Mouse (Mus musculus) E14TG2a.4 (cell line): ENCODE measurements at regions not wholly inside any gene's neighbourhood (a gene's known extent, or its start where the extent isn't known, plus 50 kb on each side); places are given as distances from the start of the nearest gene placed in this dataset.

ENCODE experiments used
- H3K27me3 ChIP-seq: 2 replicates; pipeline ENCODE4 v1.6.1; 2014; ENCODE audit warnings: low read length, control low read depth; ENCODE audit not compliant: insufficient read depth
- H3K36me3 ChIP-seq: 2 replicates; pipeline ENCODE4 v1.6.1; 2014; ENCODE audit warnings: low read length, control low read depth; ENCODE audit not compliant: insufficient read depth
- H3K4me1 ChIP-seq: replicated peaks from 2 replicates; pipeline ENCODE4 v1.6.1; 2014; ENCODE audit warnings: low read depth, low read length, control low read depth
- H3K4me3 ChIP-seq: replicated peaks from 2 replicates; pipeline ENCODE4 v1.5.1; 2014; ENCODE audit warnings: mild to moderate bottlenecking, low read length
- H3K9me3 ChIP-seq: 2 replicates; pipeline ENCODE4 v1.6.1; 2014; ENCODE audit warnings: low read length, control low read depth
- CTCF ChIP-seq: conservative IDR thresholded peaks from 2 replicates; pipeline ENCODE4 v1.5.1; 2014; ENCODE audit warnings: low read length
- NANOG ChIP-seq: IDR thresholded peaks from 2 replicates; pipeline ENCODE4 v1.6.1; 2014; ENCODE audit warnings: borderline replicate concordance, low read length, mixed read lengths
- POU5F1 ChIP-seq: IDR thresholded peaks from 2 replicates; pipeline ENCODE4 v1.6.1; 2014; ENCODE audit warnings: low read length, borderline replicate concordance

DNA sequence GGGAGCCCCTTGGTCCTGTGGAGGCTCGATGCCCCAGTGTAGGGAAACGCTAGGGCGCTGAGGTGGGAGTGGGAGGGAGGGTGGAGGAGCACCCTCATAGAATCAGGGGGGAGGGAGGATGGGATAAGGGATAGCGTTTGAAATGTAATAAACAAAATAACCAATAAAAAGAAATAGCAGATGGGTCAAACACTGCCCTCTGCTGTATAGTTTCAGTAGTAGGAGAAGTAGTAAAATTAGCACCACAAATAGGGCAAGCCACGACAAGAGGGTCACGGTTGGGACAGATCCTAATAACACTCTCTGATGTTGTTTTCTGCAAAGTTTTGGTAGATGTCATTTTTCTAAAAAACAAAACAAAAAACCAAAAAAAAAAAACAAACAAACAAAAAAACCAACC is 131.3 kb upstream of the Atp5g3 start:
- Histone ChIP-seq H3K4me1 (no peaks in the 10 kb centered on the region), H3K36me3 (no peaks in the 10 kb centered on the region), H3K27me3 (no peaks in the 10 kb centered on the region), H3K9me3 (no peaks in the 10 kb centered on the region), H3K4me3 (no peak overlapping the region)
- no peak for TF ChIP-seq NANOG
- TF ChIP-seq CTCF: no peak
- TF ChIP-seq POU5F1: no peak

DNA sequence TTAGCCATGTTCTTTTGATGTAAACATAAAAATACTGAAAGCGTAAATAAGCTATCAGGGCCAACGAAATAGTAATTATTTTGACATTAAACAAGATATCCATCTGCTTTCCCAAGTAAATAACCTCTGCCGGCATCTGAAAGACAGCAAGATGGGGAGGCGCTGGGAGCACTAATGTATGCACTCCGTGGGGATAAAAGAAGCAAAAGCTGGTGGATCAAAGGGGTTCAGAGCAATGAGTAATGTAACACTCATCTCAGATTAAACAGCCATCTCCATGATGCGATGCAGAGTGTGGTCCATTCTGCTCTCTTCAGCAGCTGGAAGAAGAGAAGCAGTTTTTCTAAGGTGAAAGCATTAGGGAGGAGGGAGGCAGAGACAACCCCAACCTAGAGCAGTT is 128.5 kb upstream of the Atp5g3 start:
- H3K9me3 ChIP-seq: no peaks in the 10 kb centered on the region
- H3K4me1 ChIP-seq: no peaks in the 10 kb centered on the region
- H3K36me3 ChIP-seq: no peaks in the 10 kb centered on the region
- TF ChIP-seq CTCF (no peak), NANOG (no peak), POU5F1 (no peak)
- H3K27me3 ChIP-seq: no peaks in the 10 kb centered on the region
- no peak overlapping the region for H3K4me3 ChIP-seq

DNA sequence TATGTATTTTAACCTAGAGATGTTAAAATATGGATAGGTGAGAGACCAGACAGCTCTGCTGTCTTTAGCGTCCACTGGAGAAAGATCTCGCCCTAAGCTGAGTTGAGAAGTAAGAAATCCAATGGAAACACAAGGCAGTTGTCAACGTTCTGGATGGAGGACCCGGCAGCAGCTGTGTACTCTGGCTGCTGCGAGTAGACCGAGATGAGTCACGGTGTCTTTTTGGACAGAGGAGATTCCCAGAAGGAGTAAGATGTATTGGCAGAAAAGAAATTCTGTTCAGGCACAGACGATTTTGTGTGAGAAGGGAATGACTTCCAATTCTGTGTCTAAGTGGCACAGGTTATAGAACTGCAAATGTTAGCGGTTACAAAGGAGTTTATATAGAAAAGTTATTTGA is 124.9 kb upstream of the Atp5g3 start:
- TF ChIP-seq POU5F1 (no peak), CTCF (no peak), NANOG (no peak)
- no peaks in the 10 kb centered on the region for H3K27me3 ChIP-seq
- no peaks in the 10 kb centered on the region for H3K9me3 ChIP-seq

GRCm38 (mm10) chr2:74032177-74033021 is 121.3 kb upstream of the Atp5g3 start:
- H3K4me1 ChIP-seq: no peaks in the 10 kb centered on the region
- H3K27me3 ChIP-seq: no peaks in the 10 kb centered on the region
- TF ChIP-seq POU5F1: no peak
- TF ChIP-seq NANOG: no peak
- no peak for TF ChIP-seq CTCF
- peaks cover 8% of the 10 kb centered on the region for H3K9me3 ChIP-seq
- H3K36me3 ChIP-seq: no peaks in the 10 kb centered on the region
- H3K4me3 ChIP-seq: no peak overlapping the region

More for the DNA sequence above, 124.9 kb upstream of the Atp5g3 start:
- H3K4me1 ChIP-seq: no peaks in the 10 kb centered on the region
- H3K36me3 ChIP-seq: no peaks in the 10 kb centered on the region
- H3K4me3 ChIP-seq: no peak overlapping the region

- TF ChIP-seq NANOG (no peak), POU5F1 (no peak), CTCF (no peak)
- Histone ChIP-seq H3K27me3 (no peaks in the 10 kb centered on the region), H3K9me3 (peaks cover 15% of the 10 kb centered on the region), H3K36me3 (no peaks in the 10 kb centered on the region), H3K4me1 (no peaks in the 10 kb centered on the region), H3K4me3 (no peak overlapping the region)
Measured at GRCm38 (mm10) chr2:74029938-74030337, 118.8 kb upstream of the Atp5g3 start.

GRCm38 (mm10) chr2:74027404-74028104 is 116.4 kb upstream of the Atp5g3 start:
- H3K4me1 ChIP-seq: no peaks in the 10 kb centered on the region
- no peaks in the 10 kb centered on the region for H3K27me3 ChIP-seq
- no peak for TF ChIP-seq CTCF
- TF ChIP-seq NANOG: no peak
- no peak for TF ChIP-seq POU5F1
- H3K4me3 ChIP-seq: no peak overlapping the region
- H3K36me3 ChIP-seq: no peaks in the 10 kb centered on the region
- H3K9me3 ChIP-seq: peaks cover 15% of the 10 kb centered on the region

GRCm38 (mm10) chr2:74015146-74015545 is 104.0 kb upstream of the Atp5g3 start:
- no peak for TF ChIP-seq NANOG
- Histone ChIP-seq H3K36me3 (no peaks in the 10 kb centered on the region), H3K4me1 (no peaks in the 10 kb centered on the region), H3K27me3 (no peaks in the 10 kb centered on the region), H3K9me3 (no peaks in the 10 kb centered on the region; the same call in 1 of the 2 replicates), H3K4me3 (no peak overlapping the region)

DNA sequence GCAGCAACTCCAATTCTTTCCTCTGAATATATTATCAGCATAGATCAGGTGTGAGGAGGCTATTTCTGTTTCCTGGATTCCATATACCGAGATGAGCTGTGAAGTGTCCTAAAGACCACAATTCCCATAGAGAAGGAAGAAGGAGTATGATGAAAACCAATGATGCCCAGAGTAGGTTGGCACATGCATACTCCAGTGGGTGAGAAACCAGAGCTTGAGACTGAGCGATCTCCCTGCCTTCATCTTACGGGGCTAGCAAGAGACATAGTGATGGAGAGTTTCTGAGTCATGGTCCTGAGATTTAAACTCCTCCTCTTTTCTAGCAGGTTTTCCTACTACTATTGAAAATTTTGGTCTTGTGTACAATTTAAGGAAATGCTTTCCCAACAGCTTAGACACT is 103.1 kb upstream of the Atp5g3 start:
- Histone ChIP-seq H3K4me1 (no peaks in the 10 kb centered on the region), H3K9me3 (no peaks in the 10 kb centered on the region; the same call in 1 of the 2 replicates), H3K27me3 (no peaks in the 10 kb centered on the region), H3K36me3 (no peaks in the 10 kb centered on the region), H3K4me3 (no peak overlapping the region)
- TF ChIP-seq POU5F1 (no peak), CTCF (no peak), NANOG (no peak)

GRCm38 (mm10) chr2:73998531-73998930 is 87.4 kb upstream of the Atp5g3 start:
- Histone ChIP-seq H3K4me3 (no peak overlapping the region), H3K9me3 (no peaks in the 10 kb centered on the region), H3K4me1 (no peaks in the 10 kb centered on the region), H3K36me3 (no peaks in the 10 kb centered on the region), H3K27me3 (peaks cover 3% of the 10 kb centered on the region; the same call in 1 of the 2 replicates)
- TF ChIP-seq POU5F1 (no peak), CTCF (peak; percentile 54)
